Mouse (Mus musculus) neural tube, embryonic 12.5 days (tissue): ENCODE data around the gene Clic4. TPM values are rescaled to one million over a fixed set of nuclear protein-coding genes. Genes with fewer than 3 reads are reported as not detected.
A peak's percentile ranks its signal among the peaks of the same experiment; 100 is the strongest.

Experiments
- ATAC-seq: fragments of 200-750 bp; cut with Nextera tagmentation; 2 replicates; pipeline ENCODE4 v1.8.0; 2017; ENCODE audit warnings: low read depth, mild to moderate bottlenecking, moderate TSS enrichment, moderate library complexity; ENCODE audit not compliant: low FRiP score
- H3K27ac ChIP-seq: fragments of 300-500 bp; sonication (generic); 2 replicates; pipeline ENCODE4 v1.5.1; 2016
- H3K27me3 ChIP-seq: fragments of 300-500 bp; sonication (generic); replicated peaks from 2 replicates; pipeline ENCODE4 v1.6.1; 2016; ENCODE audit warnings: mild to moderate bottlenecking
- H3K36me3 ChIP-seq: fragments of 300-500 bp; sonication (generic); 2 replicates; pipeline ENCODE4 v1.6.1; 2016; ENCODE audit warnings: mild to moderate bottlenecking
- H3K4me1 ChIP-seq: fragments of 300-500 bp; sonication (generic); 2 replicates; pipeline ENCODE4 v1.6.1; 2016
- H3K4me2 ChIP-seq: fragments of 300-500 bp; sonication (generic); replicated peaks from 2 replicates; pipeline ENCODE4 v1.6.1; 2016; ENCODE audit warnings: mild to moderate bottlenecking
- H3K4me3 ChIP-seq: fragments of 300-500 bp; sonication (generic); 2 replicates; pipeline ENCODE4 v1.5.1; 2016
- H3K9ac ChIP-seq: fragments of 300-500 bp; sonication (generic); 2 replicates; pipeline ENCODE4 v1.6.1; 2016; ENCODE audit warnings: mild to moderate bottlenecking
- H3K9me3 ChIP-seq: fragments of 300-500 bp; sonication (generic); 2 replicates; pipeline ENCODE4 v1.6.1; 2016; ENCODE audit warnings: mild to moderate bottlenecking
- WGBS: fragments of 180-500 bp; shearing (Covaris S2); methylation state at CpG from one replicate; pipeline ENCODE4 v1.1.7; 2016; 5-methylcytosine and 5-hydroxymethylcytosine counted together
- polyA plus RNA-seq: library from polyadenylated mRNA; unstranded; fragments of >200 nt; fragmentation: Nextera tagmentation; extraction: Ambion mirVana; gene quantifications from 2 replicates; pipeline ENCODE4 v1.2.1, GENCODE M21; 2016

Gene Clic4
- polyA plus RNA-seq, 1 experiment from 2014 or later = 151 TPM

DNA sequence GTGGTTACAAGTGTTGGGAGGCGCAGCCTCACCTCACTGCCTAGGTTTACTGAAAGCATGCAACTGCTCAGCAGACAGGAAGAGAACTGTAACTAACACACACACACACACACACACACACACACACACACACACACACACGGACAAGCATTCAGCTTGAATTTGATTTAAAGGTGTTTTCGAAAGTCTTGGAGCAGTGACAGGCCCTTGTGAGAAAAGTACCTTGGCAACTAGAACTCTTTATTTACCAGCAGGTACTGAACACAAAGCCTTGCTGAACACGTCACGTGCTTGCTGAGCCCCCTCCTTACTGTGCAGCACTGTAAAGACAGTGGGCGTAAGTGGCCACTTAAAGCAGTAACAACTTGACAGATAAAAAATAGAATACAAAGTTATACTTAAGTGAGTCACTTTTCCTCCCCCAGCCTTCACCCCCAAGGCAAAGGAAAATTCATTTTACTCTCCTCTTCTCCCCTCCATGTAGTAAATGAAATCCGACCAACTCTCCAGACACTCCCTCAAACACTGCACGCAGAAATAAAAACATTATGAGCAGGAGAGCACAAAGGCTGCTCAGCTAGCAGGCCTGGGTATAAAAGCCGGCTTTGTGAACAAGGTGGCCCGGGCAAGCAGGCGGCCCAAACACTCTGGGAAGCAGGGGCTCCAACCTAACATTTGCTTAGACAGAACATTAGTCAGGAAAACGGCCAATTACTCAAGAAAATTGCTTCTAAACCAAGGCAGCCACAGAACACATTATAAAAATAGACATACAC, 50.8 kb downstream of the Clic4 start:
- no peaks in the 10 kb centered on the region for H3K4me1 ChIP-seq
- no peaks in the 10 kb centered on the region for H3K9me3 ChIP-seq
- ATAC-seq = no peak
- H3K27me3 ChIP-seq = no peaks in the 10 kb centered on the region
- H3K4me2 ChIP-seq = no peak overlapping the region
- H3K36me3 ChIP-seq = peaks cover 59% of the 10 kb centered on the region
- no peak overlapping the region for H3K27ac ChIP-seq
- no peak overlapping the region for H3K4me3 ChIP-seq
- WGBS = 83% methylated on average over 12 of the region's 12 CpGs
- H3K9ac ChIP-seq = no peak overlapping the region

DNA sequence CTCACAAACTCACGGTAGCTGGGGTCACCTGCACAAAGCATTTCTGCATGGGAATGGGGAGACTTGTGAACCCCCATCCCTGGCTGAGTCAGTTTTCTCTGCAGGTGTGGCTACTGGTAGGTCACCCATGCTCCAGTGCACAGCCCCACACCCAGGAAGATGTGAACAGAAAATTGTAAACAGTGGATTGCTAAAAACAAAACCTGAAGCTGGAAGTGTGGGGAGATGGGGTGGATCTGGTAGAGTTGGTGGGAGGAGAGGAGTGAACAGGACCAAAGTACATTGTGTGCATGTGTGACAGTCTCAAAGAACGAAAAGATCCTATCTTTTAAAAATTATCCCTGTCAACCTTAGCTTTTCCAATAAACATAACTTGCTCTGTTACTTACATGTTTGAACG, 52.0 kb downstream of the Clic4 start:
- H3K36me3 ChIP-seq = peaks cover 64% of the 10 kb centered on the region
- H3K9me3 ChIP-seq = no peaks in the 10 kb centered on the region
- H3K27ac ChIP-seq = no peak overlapping the region
- 90% methylated on average over 3 of the region's 3 CpGs for WGBS
- no peak for ATAC-seq
- H3K27me3 ChIP-seq = no peaks in the 10 kb centered on the region
- no peaks in the 10 kb centered on the region for H3K4me1 ChIP-seq
- H3K9ac ChIP-seq = no peak overlapping the region
- H3K4me3 ChIP-seq = no peak overlapping the region
- no peak overlapping the region for H3K4me2 ChIP-seq

DNA sequence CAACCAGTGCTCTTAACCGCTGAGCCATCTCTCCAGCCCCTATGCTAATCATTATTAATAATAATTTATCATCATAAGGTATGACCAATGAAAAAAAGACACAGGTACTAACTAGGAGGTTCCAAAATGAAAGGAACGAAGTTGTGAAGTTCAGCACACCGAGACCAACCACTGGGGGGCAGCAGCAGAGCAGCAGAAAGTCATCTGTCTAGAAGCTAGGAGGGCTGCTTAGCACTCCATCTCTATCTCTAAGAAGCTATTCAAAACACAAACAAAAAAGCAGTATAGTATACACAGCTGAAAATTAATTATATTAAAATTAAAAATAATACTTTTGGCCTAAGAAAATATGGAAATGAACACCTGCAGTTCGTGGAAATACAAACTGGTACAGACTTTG, 53.0 kb downstream of the Clic4 start:
- Histone ChIP-seq H3K27ac (no peak overlapping the region), H3K36me3 (peaks cover 69% of the 10 kb centered on the region), H3K9ac (no peak overlapping the region), H3K4me3 (no peak overlapping the region), H3K9me3 (no peaks in the 10 kb centered on the region), H3K4me1 (no peaks in the 10 kb centered on the region), H3K27me3 (no peaks in the 10 kb centered on the region), H3K4me2 (no peak overlapping the region)
- no peak for ATAC-seq
- 62% methylated on average over 4 of the region's 4 CpGs for whole genome bisulfite sequencing

DNA sequence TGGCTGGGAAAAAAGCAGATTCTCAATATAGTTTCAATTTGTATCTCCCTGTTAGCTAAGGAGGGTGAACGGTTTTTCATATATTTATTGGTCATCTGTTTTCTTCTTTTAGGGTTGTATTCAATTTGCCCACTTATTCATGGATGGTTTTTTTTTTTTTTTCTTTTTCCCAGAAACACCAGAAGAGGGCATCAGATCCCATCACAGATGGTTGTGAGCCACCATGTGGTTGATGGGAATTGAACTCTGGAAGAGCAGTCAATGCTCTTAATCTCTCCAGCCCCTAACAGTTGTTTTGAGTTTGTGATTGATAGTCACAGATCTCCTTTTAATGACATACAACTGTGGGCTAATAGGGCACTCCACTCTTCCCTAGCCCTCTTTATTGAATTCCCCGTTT, 62.8 kb downstream of the Clic4 start:
- 82% methylated on average over 2 of the region's 2 CpGs for WGBS

DNA sequence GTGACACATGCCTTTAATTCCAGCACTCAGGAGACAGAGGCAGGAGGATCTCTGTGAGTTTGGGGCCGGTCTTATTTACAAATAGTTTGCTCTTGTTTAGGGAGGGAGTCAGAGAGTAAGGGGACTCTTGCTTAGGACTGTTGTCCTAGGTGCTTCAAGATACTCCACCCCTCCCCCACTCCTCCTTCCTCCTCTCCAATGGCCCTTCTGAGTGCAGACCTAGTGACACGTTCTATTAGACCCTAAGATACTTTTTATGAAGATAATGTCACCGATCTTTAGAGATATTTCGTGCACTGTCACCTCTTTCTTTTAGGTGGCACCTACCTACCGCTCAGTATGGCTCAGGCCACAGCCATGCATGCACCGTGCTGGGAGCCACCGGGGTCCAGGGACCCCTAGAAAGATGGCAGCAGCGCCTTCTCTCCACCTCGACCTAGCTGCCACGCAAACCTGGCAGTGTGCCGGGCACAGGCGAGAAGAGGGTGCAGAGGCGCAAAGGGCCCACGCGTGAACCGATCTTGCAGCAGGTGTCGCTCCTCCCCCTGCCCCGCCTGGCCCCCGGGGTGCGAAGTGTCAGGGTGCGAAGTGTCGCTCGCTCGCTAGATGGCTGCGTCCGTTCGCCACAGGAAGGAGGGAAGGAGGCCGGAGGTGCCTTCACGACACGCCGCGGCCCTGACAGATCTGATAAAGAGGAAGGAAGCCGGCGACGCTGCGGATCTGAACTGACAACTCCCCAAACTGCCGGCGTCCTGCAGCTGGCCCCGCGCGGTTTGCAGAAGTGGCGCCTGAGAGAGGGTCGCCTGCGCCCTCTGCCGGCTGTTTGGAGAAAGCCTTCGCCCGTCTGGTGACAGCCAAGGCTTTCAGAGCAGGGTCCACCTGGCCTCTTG, 66.7 kb downstream of the Clic4 start:
- Histone ChIP-seq H3K9ac (peak overlapping the region; percentile 35; the same call in 1 of the 2 replicates), H3K9me3 (no peaks in the 10 kb centered on the region), H3K36me3 (peaks cover 5% of the 10 kb centered on the region), H3K4me1 (peaks cover 9% of the 10 kb centered on the region), H3K4me3 (peak overlapping the region; percentile 33), H3K27ac (no peak overlapping the region), H3K27me3 (peaks cover 28% of the 10 kb centered on the region), H3K4me2 (peak overlapping the region; percentile 76)
- ATAC-seq = 0 out of 2 replicates have a peak, but pooled peaks have one; percentile 37
- 1% methylated on average over 47 of the region's 47 CpGs for WGBS

More for the DNA sequence above, 62.8 kb downstream of the Clic4 start:
- H3K4me2 ChIP-seq = no peak overlapping the region
- no peak overlapping the region for H3K9ac ChIP-seq
- no peak overlapping the region for H3K27ac ChIP-seq
- no peak for ATAC-seq
- H3K4me1 ChIP-seq = peaks cover 5% of the 10 kb centered on the region
- no peaks in the 10 kb centered on the region for H3K9me3 ChIP-seq
- H3K4me3 ChIP-seq = no peak overlapping the region
- peaks cover 16% of the 10 kb centered on the region for H3K36me3 ChIP-seq
- H3K27me3 ChIP-seq = peaks cover 16% of the 10 kb centered on the region

DNA sequence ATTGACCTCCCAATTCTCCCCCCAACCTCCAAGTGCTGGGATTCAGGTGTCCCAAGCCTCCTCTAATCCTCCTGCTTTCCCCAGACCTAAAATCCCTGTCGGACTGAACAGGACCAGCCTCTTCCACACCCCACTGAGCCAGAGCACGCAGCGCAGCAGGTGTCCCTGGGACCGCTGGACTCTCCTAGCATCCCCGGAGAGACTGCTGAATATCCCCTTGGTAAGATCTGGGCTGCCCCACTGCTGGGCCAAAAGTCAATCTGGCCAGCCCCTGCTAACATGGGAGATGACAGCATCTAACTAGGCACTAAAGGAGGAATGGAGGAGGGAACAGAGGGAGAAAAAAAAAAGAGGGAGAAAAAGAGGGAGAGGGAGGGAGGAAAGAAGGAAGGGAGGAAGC, 67.4 kb downstream of the Clic4 start:
- H3K27me3 ChIP-seq = peaks cover 28% of the 10 kb centered on the region
- 15% methylated on average over 5 of the region's 5 CpGs for whole genome bisulfite sequencing
- H3K4me2 ChIP-seq = no peak overlapping the region
- ATAC-seq = no peak
- H3K27ac ChIP-seq = no peak overlapping the region
- peaks cover 9% of the 10 kb centered on the region for H3K4me1 ChIP-seq
- H3K36me3 ChIP-seq = no peaks in the 10 kb centered on the region
- H3K9me3 ChIP-seq = no peaks in the 10 kb centered on the region
- H3K9ac ChIP-seq = no peak overlapping the region
- no peak overlapping the region for H3K4me3 ChIP-seq

DNA sequence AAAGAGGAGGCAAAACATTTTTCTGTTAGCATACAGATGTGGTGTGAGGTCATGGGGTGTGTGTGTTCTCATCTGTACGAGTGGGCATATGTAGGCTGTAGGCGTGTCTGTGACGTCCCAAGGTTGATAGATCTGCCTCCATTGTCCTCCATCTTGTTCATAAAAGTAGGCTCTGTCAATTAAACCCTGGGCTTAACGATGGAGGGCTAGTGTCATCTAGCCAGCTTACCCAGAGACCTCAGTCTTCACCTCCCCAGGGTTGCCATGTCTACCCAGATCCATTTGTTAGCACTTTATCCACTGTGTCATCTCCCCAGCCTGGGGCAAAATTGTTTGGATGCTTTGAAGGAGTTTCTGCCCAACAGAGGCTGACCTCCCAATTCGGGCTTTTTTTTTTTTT, 67.9 kb downstream of the Clic4 start:
- peaks cover 28% of the 10 kb centered on the region for H3K27me3 ChIP-seq

DNA sequence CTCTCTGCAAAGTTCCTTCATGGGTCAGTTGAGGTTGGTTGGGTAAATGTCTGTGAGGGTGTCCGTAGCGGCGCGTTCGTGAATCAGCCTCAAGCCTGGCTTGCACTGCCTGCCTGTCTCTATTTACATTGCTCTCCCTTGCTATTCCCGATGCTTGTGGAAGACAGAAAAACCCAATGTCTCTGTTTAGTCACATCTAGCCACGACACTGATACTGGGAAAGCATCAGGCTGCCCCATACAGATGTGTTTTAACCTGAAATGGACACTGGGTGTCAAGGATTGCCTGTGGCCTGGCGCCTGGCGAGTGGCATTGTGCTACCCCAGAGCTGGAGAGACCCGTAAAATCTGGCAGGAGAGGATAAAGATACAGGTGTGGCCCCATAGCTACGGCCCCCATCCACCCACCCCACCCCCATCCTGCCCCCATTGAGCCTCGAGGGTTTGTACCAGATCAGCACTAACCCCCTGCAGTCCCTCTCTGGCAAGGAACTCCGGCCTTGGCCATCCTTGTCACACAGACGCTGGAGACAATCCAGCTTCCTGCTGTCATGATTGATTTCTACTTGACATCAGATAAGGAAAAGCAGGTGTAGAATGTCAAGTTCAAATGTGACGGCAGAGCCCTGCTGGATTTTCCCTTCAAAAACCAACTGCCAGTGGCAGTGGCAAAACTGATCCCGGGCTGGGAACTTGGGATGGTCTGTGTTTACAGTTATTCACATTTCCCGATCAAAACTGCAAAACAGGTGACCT, 68.6 kb downstream of the Clic4 start:
- Histone ChIP-seq H3K9me3 (no peaks in the 10 kb centered on the region), H3K4me1 (peaks cover 9% of the 10 kb centered on the region), H3K9ac (no peak overlapping the region), H3K4me2 (peak overlapping the region; percentile 54), H3K27ac (no peak overlapping the region), H3K4me3 (no peak overlapping the region), H3K36me3 (no peaks in the 10 kb centered on the region), H3K27me3 (peaks cover 28% of the 10 kb centered on the region)
- 16% methylated on average over 17 of the region's 17 CpGs for WGBS
- ATAC-seq = no peak

More for the DNA sequence above, 67.9 kb downstream of the Clic4 start:
- Histone ChIP-seq H3K4me1 (peaks cover 9% of the 10 kb centered on the region), H3K27ac (no peak overlapping the region), H3K4me3 (no peak overlapping the region), H3K9me3 (no peaks in the 10 kb centered on the region), H3K9ac (no peak overlapping the region), H3K36me3 (no peaks in the 10 kb centered on the region), H3K4me2 (no peak overlapping the region)
- no peak for ATAC-seq
- 46% methylated on average over 5 of the region's 5 CpGs for WGBS

DNA sequence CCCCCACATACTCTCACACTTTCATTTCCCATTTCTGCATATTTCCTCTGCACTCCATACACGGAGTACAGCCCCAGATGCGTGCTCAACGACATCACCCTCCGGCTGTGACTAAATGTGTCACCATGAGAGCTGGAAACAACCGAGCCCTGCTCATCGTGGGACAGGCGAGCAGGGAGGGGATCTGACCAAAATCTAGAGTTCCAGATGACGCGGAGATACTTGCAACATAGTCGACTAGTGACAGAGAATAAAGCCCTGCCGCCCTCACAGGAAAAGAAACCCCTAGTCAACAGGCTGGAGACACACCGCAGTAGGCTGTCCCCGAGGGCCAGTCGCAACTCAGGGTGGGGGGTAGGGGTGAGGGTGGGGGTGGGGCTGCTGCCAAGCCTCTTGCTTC, 69.3 kb downstream of the Clic4 start:
- H3K27me3 ChIP-seq = peaks cover 29% of the 10 kb centered on the region
- no peak overlapping the region for H3K27ac ChIP-seq
- H3K9ac ChIP-seq = no peak overlapping the region
- WGBS = 10% methylated on average over 14 of the region's 14 CpGs
- H3K4me2 ChIP-seq = peak overlapping the region; percentile 54
- ATAC-seq = no peak
- peak overlapping the region; percentile 7; the same call in 1 of the 2 replicates for H3K4me3 ChIP-seq
- H3K4me1 ChIP-seq = peaks cover 9% of the 10 kb centered on the region
- no peaks in the 10 kb centered on the region for H3K9me3 ChIP-seq
- H3K36me3 ChIP-seq = no peaks in the 10 kb centered on the region

DNA sequence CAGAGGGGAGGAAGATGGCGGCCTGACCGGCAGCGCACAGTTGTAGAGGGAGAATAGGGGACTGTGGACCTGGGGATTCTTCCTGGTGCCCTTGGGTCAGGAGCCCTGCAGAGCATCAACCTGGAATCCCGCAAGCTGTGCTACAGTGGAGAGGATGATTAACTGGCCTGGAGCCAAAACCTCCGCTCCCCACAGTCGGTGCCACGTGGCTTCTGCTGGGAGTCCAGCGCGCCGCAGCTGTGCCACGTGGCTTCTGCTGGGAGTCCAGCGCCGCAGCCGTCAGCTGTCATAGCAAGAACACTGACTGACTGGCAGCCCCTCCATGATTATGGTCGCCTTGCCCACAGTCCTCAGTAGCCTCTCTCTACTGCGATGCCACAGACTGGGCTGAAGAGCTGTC, 70.8 kb downstream of the Clic4 start:
- Histone ChIP-seq H3K27me3 (peaks cover 30% of the 10 kb centered on the region), H3K36me3 (no peaks in the 10 kb centered on the region), H3K4me2 (no peak overlapping the region), H3K9ac (no peak overlapping the region), H3K4me1 (peaks cover 9% of the 10 kb centered on the region), H3K4me3 (no peak overlapping the region), H3K9me3 (no peaks in the 10 kb centered on the region), H3K27ac (no peak overlapping the region)
- ATAC-seq = no peak
- 80% methylated on average over 16 of the region's 16 CpGs for WGBS

DNA sequence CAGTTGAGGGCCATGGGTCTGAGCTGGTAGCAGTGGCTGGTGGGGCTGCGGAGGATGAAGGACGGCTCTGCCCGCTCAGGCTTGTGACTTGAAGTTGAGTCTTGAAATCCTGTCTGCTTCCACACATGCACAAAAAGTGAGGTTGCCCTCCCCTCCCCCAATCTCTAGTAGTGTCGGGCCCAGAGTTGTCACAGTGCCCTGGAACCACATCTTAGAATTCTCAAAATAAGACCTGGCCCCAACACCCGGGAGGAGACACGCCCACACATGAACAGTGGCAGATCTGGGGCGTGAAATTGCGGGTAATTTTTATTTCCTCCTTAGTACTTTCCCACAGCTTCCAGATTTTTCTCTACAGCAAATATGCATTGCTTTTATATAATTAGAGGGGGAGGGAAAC, 74.8 kb downstream of the Clic4 start:
- H3K27me3 ChIP-seq = peaks cover 5% of the 10 kb centered on the region; the same call in 1 of the 2 replicates
- no peaks in the 10 kb centered on the region for H3K36me3 ChIP-seq
- no peak for ATAC-seq
- H3K9ac ChIP-seq = no peak overlapping the region
- H3K27ac ChIP-seq = no peak overlapping the region
- H3K4me3 ChIP-seq = no peak overlapping the region
- no peaks in the 10 kb centered on the region; the same call in 1 of the 2 replicates for H3K9me3 ChIP-seq
- no peaks in the 10 kb centered on the region for H3K4me1 ChIP-seq
- H3K4me2 ChIP-seq = no peak overlapping the region
- 81% methylated on average over 8 of the region's 8 CpGs for WGBS

DNA sequence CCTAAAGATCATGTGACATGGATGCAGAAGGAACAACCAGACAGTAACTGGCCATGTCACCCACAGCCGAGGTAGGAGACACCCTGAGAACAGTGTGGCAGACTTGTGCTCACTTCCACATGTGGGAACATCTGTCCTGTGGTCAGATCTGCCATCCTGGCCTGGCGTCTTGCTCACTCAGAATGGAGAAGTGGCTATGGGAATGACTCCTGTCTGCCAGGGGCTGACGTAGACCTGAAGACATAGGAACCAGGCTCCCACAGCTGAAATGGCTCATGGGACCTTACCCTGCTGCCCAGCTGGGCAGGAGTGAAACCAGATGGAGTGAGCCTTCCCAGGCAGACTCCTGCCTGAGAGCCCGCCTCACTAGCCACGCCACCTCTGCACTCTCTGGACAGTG, 79.8 kb downstream of the Clic4 start:
- H3K4me2 ChIP-seq = no peak overlapping the region
- WGBS = 82% methylated on average over 5 of the region's 5 CpGs
- no peak overlapping the region for H3K4me3 ChIP-seq
- no peaks in the 10 kb centered on the region for H3K4me1 ChIP-seq
- no peak overlapping the region for H3K27ac ChIP-seq
- no peaks in the 10 kb centered on the region; the same call in 1 of the 2 replicates for H3K9me3 ChIP-seq
- no peak overlapping the region for H3K9ac ChIP-seq
- ATAC-seq = no peak
- no peaks in the 10 kb centered on the region for H3K36me3 ChIP-seq
- peaks cover 3% of the 10 kb centered on the region; the same call in 1 of the 2 replicates for H3K27me3 ChIP-seq
